Mouse (Mus musculus) kidney, embryonic 14.5 days (tissue): ENCODE data around the gene Gyg. TPM values are rescaled to one million over a fixed set of nuclear protein-coding genes. Genes with fewer than 3 reads are reported as not detected.

Source experiments
- ATAC-seq: fragments of 200-750 bp; cut with Nextera tagmentation; 2 replicates; pipeline ENCODE4 v1.8.0; 2017; ENCODE audit warnings: moderate number of reproducible peaks, mild to moderate bottlenecking, moderate TSS enrichment, moderate library complexity; ENCODE audit not compliant: low FRiP score, low TSS enrichment
- H3K27ac ChIP-seq: fragments of 300-500 bp; sonication (generic); 2 replicates; pipeline ENCODE4 v1.5.1; 2014; ENCODE audit warnings: low read depth, mild to moderate bottlenecking, low read length, moderate library complexity, mixed read lengths
- H3K27me3 ChIP-seq: fragments of 300-500 bp; sonication (generic); 2 replicates; pipeline ENCODE4 v1.6.1; 2014; ENCODE audit warnings: mild to moderate bottlenecking, low read length; ENCODE audit not compliant: control insufficient read depth, insufficient read depth
- H3K36me3 ChIP-seq: fragments of 300-500 bp; sonication (generic); 2 replicates; pipeline ENCODE4 v1.6.1; 2014; ENCODE audit warnings: low read length, mixed read lengths; ENCODE audit not compliant: control insufficient read depth, insufficient read depth
- H3K4me1 ChIP-seq: fragments of 300-500 bp; sonication (generic); 2 replicates; pipeline ENCODE4 v1.6.1; 2014; ENCODE audit warnings: low read length, mixed read lengths; ENCODE audit not compliant: control insufficient read depth, insufficient read depth
- H3K4me2 ChIP-seq: fragments of 300-500 bp; sonication (generic); replicated peaks from 2 replicates; pipeline ENCODE4 v1.6.1; 2014; ENCODE audit warnings: low read depth, mild to moderate bottlenecking, low read length
- H3K4me3 ChIP-seq: fragments of 300-500 bp; sonication (generic); 2 replicates; pipeline ENCODE4 v1.5.1; 2014; ENCODE audit warnings: mild to moderate bottlenecking, low read length
- H3K9ac ChIP-seq: fragments of 300-500 bp; sonication (generic); 2 replicates; pipeline ENCODE4 v1.6.1; 2014; ENCODE audit warnings: low read depth, mild to moderate bottlenecking, low read length, moderate library complexity
- H3K9me3 ChIP-seq: fragments of 300-500 bp; sonication (generic); 2 replicates; pipeline ENCODE4 v1.6.1; 2016; ENCODE audit warnings: low read length; ENCODE audit not compliant: control insufficient read depth
- WGBS: fragments of 180-500 bp; shearing (Covaris S2); extraction: QIAGEN DNeasy Blood & Tissue Kit; methylation state at CpG from one replicate; pipeline ENCODE4 v1.1.7; 2014; 5-methylcytosine and 5-hydroxymethylcytosine counted together
- polyA plus RNA-seq: library from polyadenylated mRNA; unstranded; fragments of >200 nt; fragmentation: Nextera tagmentation; extraction: Ambion mirVana; gene quantifications from 2 replicates; pipeline ENCODE4 v1.2.1, GENCODE M21; 2014

Gyg gene
- polyA plus RNA-seq, 1 experiment from 2014 or later = 44.5 TPM

GRCm38 (mm10) chr3:20147647-20148046 lies 7.5 kb downstream of the Gyg start:
- whole genome bisulfite sequencing = 78% methylated on average over 5 of the region's 5 CpGs
- ATAC-seq = no peak

GRCm38 (mm10) chr3:20146884-20147395 lies 8.2 kb downstream of the Gyg start:
- ATAC-seq = no peak
- no peaks in the 10 kb centered on the region for H3K9me3 ChIP-seq
- no peak overlapping the region for H3K27ac ChIP-seq
- H3K4me1 ChIP-seq = peaks cover 2% of the 10 kb centered on the region; the same call in 1 of the 2 replicates
- H3K27me3 ChIP-seq = no peaks in the 10 kb centered on the region
- no peak overlapping the region for H3K4me3 ChIP-seq
- 72% methylated on average over 7 of the region's 7 CpGs for WGBS
- H3K36me3 ChIP-seq = peaks cover 4% of the 10 kb centered on the region
- no peak overlapping the region for H3K9ac ChIP-seq
- no peak overlapping the region for H3K4me2 ChIP-seq

More at GRCm38 (mm10) chr3:20147647-20148046, 7.5 kb downstream of the Gyg start:
- no peaks in the 10 kb centered on the region for H3K9me3 ChIP-seq
- H3K36me3 ChIP-seq = peaks cover 4% of the 10 kb centered on the region
- no peaks in the 10 kb centered on the region for H3K27me3 ChIP-seq
- H3K4me2 ChIP-seq = no peak overlapping the region
- H3K27ac ChIP-seq = no peak overlapping the region
- H3K4me1 ChIP-seq = no peaks in the 10 kb centered on the region
- H3K4me3 ChIP-seq = no peak overlapping the region
- no peak overlapping the region for H3K9ac ChIP-seq

- no peaks in the 10 kb centered on the region for H3K9me3 ChIP-seq
- WGBS = 93% methylated on average over 1 of the region's 1 CpGs
- H3K4me3 ChIP-seq = no peak overlapping the region
Observed at GRCm38 (mm10) chr3:20145696-20146113, 9.4 kb downstream of the Gyg start.

GRCm38 (mm10) chr3:20144401-20144800 lies 10.7 kb downstream of the Gyg start:
- no peak for ATAC-seq
- H3K4me3 ChIP-seq = no peak overlapping the region
- H3K36me3 ChIP-seq = peaks cover 4% of the 10 kb centered on the region
- H3K9ac ChIP-seq = no peak overlapping the region
- peaks cover 6% of the 10 kb centered on the region; the same call in 1 of the 2 replicates for H3K4me1 ChIP-seq
- H3K27ac ChIP-seq = no peak overlapping the region
- H3K9me3 ChIP-seq = no peaks in the 10 kb centered on the region
- H3K4me2 ChIP-seq = no peak overlapping the region
- 42% methylated on average over 2 of the region's 2 CpGs for WGBS
- H3K27me3 ChIP-seq = no peaks in the 10 kb centered on the region

More at GRCm38 (mm10) chr3:20145696-20146113, 9.4 kb downstream of the Gyg start:
- no peak for ATAC-seq
- H3K27me3 ChIP-seq = no peaks in the 10 kb centered on the region
- H3K9ac ChIP-seq = no peak overlapping the region
- peaks cover 4% of the 10 kb centered on the region for H3K36me3 ChIP-seq
- peaks cover 6% of the 10 kb centered on the region; the same call in 1 of the 2 replicates for H3K4me1 ChIP-seq
- H3K27ac ChIP-seq = no peak overlapping the region
- H3K4me2 ChIP-seq = no peak overlapping the region

GRCm38 (mm10) chr3:20143726-20144125 lies 11.4 kb downstream of the Gyg start:
- no peak overlapping the region for H3K4me2 ChIP-seq
- no peak for ATAC-seq
- H3K4me3 ChIP-seq = no peak overlapping the region
- H3K27ac ChIP-seq = no peak overlapping the region
- no peaks in the 10 kb centered on the region for H3K9me3 ChIP-seq
- H3K9ac ChIP-seq = no peak overlapping the region
- peaks cover 6% of the 10 kb centered on the region; the same call in 1 of the 2 replicates for H3K4me1 ChIP-seq
- no peaks in the 10 kb centered on the region for H3K27me3 ChIP-seq
- peaks cover 4% of the 10 kb centered on the region for H3K36me3 ChIP-seq
- 83% methylated on average over 3 of the region's 3 CpGs for WGBS

- Histone ChIP-seq H3K27me3 (no peaks in the 10 kb centered on the region), H3K36me3 (no peaks in the 10 kb centered on the region; the same call in 1 of the 2 replicates), H3K9ac (no peak overlapping the region), H3K9me3 (no peaks in the 10 kb centered on the region), H3K4me1 (peaks cover 6% of the 10 kb centered on the region; the same call in 1 of the 2 replicates), H3K27ac (no peak overlapping the region), H3K4me2 (no peak overlapping the region), H3K4me3 (no peak overlapping the region)
- WGBS = 63% methylated on average over 3 of the region's 3 CpGs
- ATAC-seq = no peak
Observed at GRCm38 (mm10) chr3:20142576-20142975, 12.5 kb downstream of the Gyg start.

- H3K27me3 ChIP-seq = no peaks in the 10 kb centered on the region
- no peak overlapping the region for H3K9ac ChIP-seq
- H3K36me3 ChIP-seq = no peaks in the 10 kb centered on the region; the same call in 1 of the 2 replicates
- ATAC-seq = no peak
- 85% methylated on average over 2 of the region's 2 CpGs for WGBS
- H3K4me2 ChIP-seq = no peak overlapping the region
- H3K4me3 ChIP-seq = no peak overlapping the region
- no peak overlapping the region for H3K27ac ChIP-seq
- H3K9me3 ChIP-seq = no peaks in the 10 kb centered on the region
- H3K4me1 ChIP-seq = peaks cover 6% of the 10 kb centered on the region; the same call in 1 of the 2 replicates
Observed at GRCm38 (mm10) chr3:20142101-20142500, 13.0 kb downstream of the Gyg start.

- no peak overlapping the region for H3K4me3 ChIP-seq
- no peak for ATAC-seq
- no peaks in the 10 kb centered on the region for H3K27me3 ChIP-seq
- no peaks in the 10 kb centered on the region; the same call in 1 of the 2 replicates for H3K36me3 ChIP-seq
- no peak overlapping the region for H3K27ac ChIP-seq
- H3K4me2 ChIP-seq = no peak overlapping the region
- 47% methylated on average over 1 of the region's 1 CpGs for WGBS
- no peak overlapping the region for H3K9ac ChIP-seq
- H3K9me3 ChIP-seq = no peaks in the 10 kb centered on the region
- H3K4me1 ChIP-seq = peaks cover 6% of the 10 kb centered on the region; the same call in 1 of the 2 replicates
Observed at GRCm38 (mm10) chr3:20141679-20142078, 13.4 kb downstream of the Gyg start.

GRCm38 (mm10) chr3:20141240-20141639 lies 13.9 kb downstream of the Gyg start:
- Histone ChIP-seq H3K36me3 (no peaks in the 10 kb centered on the region; the same call in 1 of the 2 replicates), H3K9me3 (no peaks in the 10 kb centered on the region), H3K4me3 (no peak overlapping the region), H3K27me3 (no peaks in the 10 kb centered on the region), H3K4me2 (no peak overlapping the region), H3K27ac (no peak overlapping the region), H3K4me1 (peaks cover 6% of the 10 kb centered on the region; the same call in 1 of the 2 replicates), H3K9ac (no peak overlapping the region)
- no peak for ATAC-seq
